Mouse (Mus musculus) brain, embryonic 14.5 days (tissue): ENCODE data around the gene Arsa.

Experiments used
- CTCF ChIP-seq: fragments of 200-500 bp; IDR thresholded peaks from 2 replicates; pipeline ENCODE4 v1.5.1; 2012; ENCODE audit warnings: inconsistent platforms, mild to moderate bottlenecking, moderate library complexity, borderline replicate concordance; ENCODE audit not compliant: insufficient read depth, insufficient read length; ENCODE audit errors: extremely low read depth
- POLR2A ChIP-seq: fragments of 200-500 bp; IDR thresholded peaks from 2 replicates; pipeline ENCODE4 v1.6.1; 2012; ENCODE audit warnings: mild to moderate bottlenecking, inconsistent platforms, borderline replicate concordance; ENCODE audit not compliant: poor library complexity, insufficient read depth, insufficient read length, severe bottlenecking; ENCODE audit errors: extremely low read depth

GRCm38 (mm10) chr15:89462176-89462575 is 15.0 kb downstream of the Arsa start:
- TF ChIP-seq CTCF (no peak), POLR2A (no peak)
